Mouse (Mus musculus) liver, adult 2 months (tissue): ENCODE measurements at regions not wholly inside any gene's neighbourhood (a gene's known extent, or its start where the extent isn't known, plus 50 kb on each side); places are given as distances from the start of the nearest gene placed in this dataset.

Experiments used
- CTCF ChIP-seq: fragments of 200-500 bp; IDR thresholded peaks from 2 replicates; pipeline ENCODE4 v1.5.1; 2011; ENCODE audit warnings: low read depth, low read length, control low read depth
- POLR2A ChIP-seq: fragments of 200-500 bp; IDR thresholded peaks from 2 replicates; pipeline ENCODE4 v1.6.1; 2011; ENCODE audit warnings: low read length, control low read depth; ENCODE audit not compliant: insufficient read depth; ENCODE audit errors: extremely low read depth

DNA sequence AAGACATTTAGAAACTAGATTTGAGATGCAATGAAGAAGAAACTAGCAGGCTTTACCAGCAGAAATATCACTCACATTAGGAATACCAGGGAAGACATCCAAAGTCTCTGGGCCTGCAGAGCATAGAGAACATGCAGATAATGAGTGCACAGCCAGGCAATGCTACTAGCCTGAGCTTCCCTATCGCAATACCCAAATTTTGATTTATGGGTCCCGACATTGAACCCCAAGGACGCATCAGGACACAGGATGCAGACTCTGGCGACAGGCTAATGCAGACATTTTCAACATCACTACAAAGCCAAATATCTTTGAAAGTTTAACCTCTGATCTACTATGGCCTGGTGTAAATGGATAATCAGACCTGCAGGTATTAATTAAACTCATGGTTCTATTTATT lies 273.1 kb upstream of the Arid1b start:
- TF ChIP-seq CTCF, result no peak
- TF ChIP-seq POLR2A, result no peak
